Mouse (Mus musculus) lung, embryonic 14.5 days (tissue): ENCODE measurements around the gene Gm9857. TPM values are rescaled to one million over a fixed set of nuclear protein-coding genes. Genes with fewer than 3 reads are reported as not detected.

Experiments
- ATAC-seq: fragments of 200-750 bp; cut with Nextera tagmentation; 2 replicates; pipeline ENCODE4 v1.8.0; 2017; ENCODE audit warnings: mild to moderate bottlenecking, moderate TSS enrichment, moderate library complexity; ENCODE audit not compliant: insufficient read depth
- DNase-seq: peaks from one replicate; pipeline ENCODE4 v3.0.0-alpha.2; 2015
- H3K27ac ChIP-seq: fragments of 300-500 bp; sonication (generic); 2 replicates; pipeline ENCODE4 v1.5.1; 2014; ENCODE audit warnings: low read depth, mild to moderate bottlenecking, moderate library complexity
- H3K27me3 ChIP-seq: fragments of 300-500 bp; sonication (generic); 2 replicates; pipeline ENCODE4 v1.6.1; 2014; ENCODE audit warnings: low read length, control low read depth; ENCODE audit not compliant: insufficient read depth
- H3K36me3 ChIP-seq: fragments of 300-500 bp; sonication (generic); 2 replicates; pipeline ENCODE4 v1.6.1; 2014; ENCODE audit warnings: control low read depth; ENCODE audit not compliant: insufficient read depth
- H3K4me1 ChIP-seq: fragments of 300-500 bp; sonication (generic); 2 replicates; pipeline ENCODE4 v1.6.1; 2014; ENCODE audit warnings: antibody characterized with exemption, control low read depth; ENCODE audit not compliant: insufficient read depth
- H3K4me2 ChIP-seq: fragments of 300-500 bp; sonication (generic); 2 replicates; pipeline ENCODE4 v1.6.1; 2014; ENCODE audit warnings: mild to moderate bottlenecking
- H3K4me3 ChIP-seq: fragments of 300-500 bp; sonication (generic); 2 replicates; pipeline ENCODE4 v1.5.1; 2014; ENCODE audit warnings: low read depth, low read length
- H3K9ac ChIP-seq: fragments of 300-500 bp; sonication (generic); 2 replicates; pipeline ENCODE4 v1.6.1; 2014
- H3K9me3 ChIP-seq: fragments of 300-500 bp; sonication (generic); 2 replicates; pipeline ENCODE4 v1.6.1; 2016; ENCODE audit warnings: low read depth, low read length, control low read depth
- CTCF ChIP-seq: IDR thresholded peaks from 2 replicates; pipeline ENCODE4 v1.5.1; 2016; ENCODE audit warnings: antibody characterized with exemption, low read depth
- WGBS: fragments of 180-500 bp; shearing (Covaris S2); extraction: QIAGEN DNeasy Blood & Tissue Kit; methylation state at CpG from one replicate; pipeline ENCODE4 v1.1.7; 2014; 5-methylcytosine and 5-hydroxymethylcytosine counted together
- polyA plus RNA-seq: library from polyadenylated mRNA; unstranded; fragments of >200 nt; fragmentation: Nextera tagmentation; extraction: Ambion mirVana; gene quantifications from 2 replicates; pipeline ENCODE4 v1.2.1, GENCODE M21; 2014

Gene Gm9857
- not detected in 2 replicates for polyA plus RNA-seq

- peak; percentile 78 for ATAC-seq
- Histone ChIP-seq H3K9me3 (no peaks in the 10 kb centered on the region), H3K9ac (no peak within 1 kb of the TSS), H3K4me3 (peak within 1 kb of the TSS; percentile 37), H3K27ac (no peak within 1 kb of the TSS), H3K27me3 (no peaks in the 10 kb centered on the region), H3K36me3 (no peaks in the 10 kb centered on the region), H3K4me2 (peak within 1 kb of the TSS; percentile 66), H3K4me1 (no peaks in the 10 kb centered on the region)
- WGBS = 47% methylated on average over 39 of the region's 59 CpGs
- DNase-seq = peak; percentile 43
- TF ChIP-seq CTCF = no peak
Measured at GRCm38 (mm10) chr3:108940001-108940633, at the start of gene Gm9857. Gene Gm9857 (minus strand): TSS chr3:108940445.

GRCm38 (mm10) chr3:108987009-108987659 is 46.9 kb upstream of the Gm9857 start:
- no peaks in the 10 kb centered on the region for H3K4me1 ChIP-seq
- H3K9ac ChIP-seq = no peak overlapping the region
- no peak overlapping the region for H3K4me3 ChIP-seq
- ATAC-seq = no peak
- H3K27ac ChIP-seq = no peak overlapping the region
- H3K36me3 ChIP-seq = peaks cover 14% of the 10 kb centered on the region
- no peaks in the 10 kb centered on the region for H3K27me3 ChIP-seq
- 77% methylated on average over 12 of the region's 12 CpGs for WGBS
- no peak for DNase-seq
- H3K4me2 ChIP-seq = no peak overlapping the region
- no peak for TF ChIP-seq CTCF
- no peaks in the 10 kb centered on the region for H3K9me3 ChIP-seq

GRCm38 (mm10) chr3:108986534-108986933 is 46.3 kb upstream of the Gm9857 start:
- 71% methylated on average over 1 of the region's 1 CpGs for WGBS
- no peak overlapping the region for H3K4me2 ChIP-seq
- ATAC-seq (no peak), DNase-seq (no peak)
- H3K27ac ChIP-seq = no peak overlapping the region
- no peaks in the 10 kb centered on the region for H3K9me3 ChIP-seq
- peaks cover 8% of the 10 kb centered on the region; the same call in 1 of the 2 replicates for H3K36me3 ChIP-seq
- no peak for TF ChIP-seq CTCF
- H3K4me3 ChIP-seq = no peak overlapping the region
- H3K27me3 ChIP-seq = no peaks in the 10 kb centered on the region
- no peaks in the 10 kb centered on the region for H3K4me1 ChIP-seq
- H3K9ac ChIP-seq = no peak overlapping the region

- Histone ChIP-seq H3K36me3 (peaks cover 26% of the 10 kb centered on the region; the same call in 1 of the 2 replicates), H3K4me2 (no peak overlapping the region), H3K4me3 (no peak overlapping the region), H3K9me3 (no peaks in the 10 kb centered on the region), H3K27me3 (no peaks in the 10 kb centered on the region), H3K4me1 (no peaks in the 10 kb centered on the region), H3K27ac (no peak overlapping the region), H3K9ac (no peak overlapping the region)
- WGBS = 52% methylated on average over 5 of the region's 5 CpGs
- ATAC-seq = no peak
- TF ChIP-seq CTCF = no peak
- DNase-seq = no peak
Measured at GRCm38 (mm10) chr3:108983989-108984388, 43.7 kb upstream of the Gm9857 start.

- peaks cover 44% of the 10 kb centered on the region for H3K36me3 ChIP-seq
Measured at GRCm38 (mm10) chr3:108981946-108982345, 41.7 kb upstream of the Gm9857 start.

GRCm38 (mm10) chr3:108977340-108978030 is 37.2 kb upstream of the Gm9857 start:
- WGBS = 94% methylated on average over 13 of the region's 13 CpGs
- H3K4me2 ChIP-seq = no peak overlapping the region

More at GRCm38 (mm10) chr3:108981946-108982345, 41.7 kb upstream of the Gm9857 start:
- no peak for TF ChIP-seq CTCF
- no peak for ATAC-seq
- Histone ChIP-seq H3K27ac (no peak overlapping the region), H3K9me3 (no peaks in the 10 kb centered on the region), H3K4me2 (no peak overlapping the region), H3K4me1 (no peaks in the 10 kb centered on the region), H3K4me3 (no peak overlapping the region), H3K27me3 (no peaks in the 10 kb centered on the region), H3K9ac (no peak overlapping the region)
- 68% methylated on average over 6 of the region's 6 CpGs for WGBS
- no peak for DNase-seq

More at GRCm38 (mm10) chr3:108977340-108978030, 37.2 kb upstream of the Gm9857 start:
- no peak overlapping the region for H3K27ac ChIP-seq
- no peak overlapping the region for H3K9ac ChIP-seq
- peak; percentile 43; the same call in 1 of the 2 replicates for TF ChIP-seq CTCF
- peaks cover 50% of the 10 kb centered on the region for H3K36me3 ChIP-seq
- no peaks in the 10 kb centered on the region for H3K4me1 ChIP-seq
- H3K27me3 ChIP-seq = no peaks in the 10 kb centered on the region
- H3K9me3 ChIP-seq = no peaks in the 10 kb centered on the region
- peak; percentile 43 for DNase-seq
- no peak for ATAC-seq
- no peak overlapping the region for H3K4me3 ChIP-seq
